Mouse (Mus musculus): Measurements from ENCODE around the gene Synj2. TPM values are rescaled to one million over a fixed set of nuclear protein-coding genes. Genes with fewer than 3 reads are reported as not detected.

Synj2 gene
- total RNA-seq (2015) (7.5 and 8.3 TPM in 2 replicates), total RNA-seq (2017) (9.8 and 11.0 TPM in 2 replicates)

DNA sequence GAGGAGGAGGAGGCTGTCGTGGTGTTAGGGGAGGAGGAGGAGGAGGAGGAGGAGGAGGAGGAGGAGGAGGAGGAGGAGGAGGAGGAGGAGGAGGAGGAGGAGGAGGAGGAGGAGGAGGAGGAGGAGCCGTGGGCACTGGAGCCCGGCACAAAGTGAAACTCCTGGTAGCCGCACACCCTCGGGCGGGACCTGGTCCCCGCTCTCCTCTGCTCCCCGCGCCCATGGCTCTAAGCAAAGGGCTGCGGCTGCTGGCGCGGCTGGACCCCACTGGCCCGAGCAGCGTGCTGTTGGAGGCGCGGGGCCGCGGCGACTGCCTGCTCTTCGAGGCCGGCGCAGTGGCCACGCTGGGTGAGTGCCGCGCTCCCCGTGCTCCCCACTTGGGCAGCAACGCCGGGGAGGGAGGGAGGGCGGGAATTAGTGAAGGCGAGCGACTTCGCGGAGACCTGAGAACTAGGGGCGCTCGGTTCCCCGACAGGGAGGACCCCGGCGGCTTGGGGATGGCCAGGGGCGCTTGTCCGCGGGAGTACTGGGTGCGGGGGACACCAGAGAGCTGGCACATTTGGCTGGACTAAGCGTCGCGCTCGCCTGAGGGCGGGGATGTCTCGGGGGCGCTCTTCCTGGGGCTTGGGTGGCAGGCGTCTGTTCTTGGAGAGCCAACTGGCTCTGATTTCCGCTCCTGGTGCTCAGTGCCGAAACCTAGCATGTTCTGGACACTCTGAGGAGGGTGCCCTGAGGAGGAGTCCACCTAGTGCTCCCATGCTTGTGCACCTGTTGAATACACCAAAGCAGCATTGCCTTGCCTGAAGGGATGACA lies at the start of gene Synj2:
Synj2 (plus strand) TSS at position 51 of the 814 bp plus-strand sequence.
- ATAC-seq (replicated peaks; ENCODE audit: poor library complexity): peak; percentile 16

DNA sequence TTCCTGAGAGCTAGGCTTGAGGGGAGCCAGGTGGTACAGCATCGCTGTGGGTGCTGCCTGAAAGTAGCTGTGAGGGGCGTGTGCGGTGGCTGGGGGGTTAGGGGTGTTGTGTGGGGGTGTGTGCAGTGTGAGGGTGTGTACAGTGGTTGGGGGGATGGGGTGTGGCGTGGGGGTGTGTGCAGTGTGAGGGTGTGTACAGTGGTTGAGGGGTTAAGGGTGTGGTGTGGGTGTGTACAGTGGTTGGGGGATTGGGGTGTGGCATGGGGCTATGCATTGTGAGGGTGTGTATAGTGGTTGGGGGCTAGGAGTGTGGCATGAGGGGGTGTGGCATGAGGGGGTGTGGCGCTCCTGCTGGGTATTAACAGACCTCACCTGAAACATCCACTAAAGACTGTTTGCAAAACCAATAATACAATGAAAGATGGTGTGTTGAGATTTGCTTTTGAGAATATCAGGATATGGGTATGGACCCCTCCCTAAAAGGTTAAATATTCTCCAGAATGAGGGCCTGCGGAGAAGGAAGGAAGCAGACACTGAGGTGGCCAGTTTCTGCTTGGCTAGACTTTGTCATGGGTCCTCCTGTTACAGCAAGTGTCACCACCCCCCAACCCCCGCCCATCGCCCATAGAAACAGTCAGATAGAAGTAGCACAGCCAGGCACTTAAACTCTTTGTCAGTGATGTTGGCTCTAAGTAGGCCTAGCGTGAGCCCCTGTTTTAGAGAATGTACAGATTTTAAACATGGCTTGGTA lies 49.0 kb upstream of the Synj2 start:
- ATAC-seq (replicated peaks; ENCODE audit: poor library complexity): no peak

DNA sequence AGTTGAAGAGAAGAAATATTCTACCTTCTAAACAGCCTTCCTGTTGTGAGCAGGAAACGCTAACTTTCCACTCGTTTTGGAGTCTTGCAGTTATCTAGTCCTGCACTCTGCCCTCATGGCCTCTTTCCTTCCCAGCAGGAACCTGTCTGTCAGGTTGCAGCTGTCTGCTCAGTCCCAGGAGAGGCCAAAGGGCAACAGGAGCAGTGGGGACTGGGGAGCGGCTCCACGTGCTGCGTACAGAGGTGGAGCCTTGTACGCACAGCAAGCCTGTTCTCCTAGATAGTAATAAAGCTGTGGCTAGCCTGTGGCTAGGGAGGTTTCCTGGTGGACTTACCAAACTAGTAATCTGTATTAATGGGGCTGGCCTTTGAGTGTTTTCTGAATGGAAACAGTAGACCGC lies 48.0 kb upstream of the Synj2 start:
- ATAC-seq (replicated peaks; ENCODE audit: poor library complexity): peak; percentile 82

DNA sequence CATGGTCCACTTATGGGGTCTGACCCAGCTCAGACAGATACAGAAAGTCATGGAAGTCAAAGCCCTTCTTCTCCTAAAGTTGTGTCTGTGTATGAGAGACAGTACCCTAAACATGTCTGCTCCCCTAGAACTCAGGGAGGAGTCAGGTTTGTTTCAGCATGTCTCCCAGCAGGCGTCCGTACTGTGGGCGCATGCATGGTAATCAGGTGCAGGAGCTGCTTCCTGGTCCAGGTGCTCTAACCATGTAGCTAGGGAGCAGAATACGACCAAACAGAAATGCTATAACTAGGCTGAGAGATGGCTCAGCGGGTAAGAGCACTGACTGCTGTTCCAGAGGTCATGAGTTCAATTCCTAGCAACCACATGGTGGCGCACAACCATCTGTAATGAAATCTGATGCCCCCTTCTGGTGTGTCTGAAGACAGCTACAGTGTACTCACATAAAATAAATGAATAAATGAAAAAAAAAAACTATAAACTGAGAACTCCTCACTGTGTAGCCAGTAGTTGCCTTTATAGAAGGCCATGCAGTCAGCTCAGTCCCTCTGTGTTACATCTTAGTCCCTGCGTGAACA lies 47.4 kb upstream of the Synj2 start:
- peak; percentile 5; the same call in 1 of the 2 replicates for ATAC-seq (replicated peaks; ENCODE audit: poor library complexity)

DNA sequence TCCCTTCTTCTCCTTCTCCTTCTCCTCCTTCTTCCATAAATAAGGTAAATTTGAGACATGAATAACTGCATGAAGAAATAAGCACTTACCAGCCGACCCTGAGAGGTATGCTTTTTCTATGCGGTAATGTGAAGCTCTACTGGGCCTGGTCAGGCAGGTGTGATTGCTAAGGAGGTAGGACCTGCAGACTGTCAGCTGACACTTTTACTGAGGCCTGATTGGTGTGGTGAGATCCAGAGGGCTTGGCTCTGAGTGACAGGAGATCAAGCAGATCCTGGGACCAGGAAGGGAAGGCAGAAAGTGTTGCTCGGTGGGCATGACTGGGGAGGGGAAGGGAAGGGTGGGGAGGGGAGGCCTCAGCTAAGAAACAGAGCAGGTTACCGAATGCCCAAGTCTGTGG lies 45.0 kb upstream of the Synj2 start:
- no peak for ATAC-seq (replicated peaks; ENCODE audit: poor library complexity)

DNA sequence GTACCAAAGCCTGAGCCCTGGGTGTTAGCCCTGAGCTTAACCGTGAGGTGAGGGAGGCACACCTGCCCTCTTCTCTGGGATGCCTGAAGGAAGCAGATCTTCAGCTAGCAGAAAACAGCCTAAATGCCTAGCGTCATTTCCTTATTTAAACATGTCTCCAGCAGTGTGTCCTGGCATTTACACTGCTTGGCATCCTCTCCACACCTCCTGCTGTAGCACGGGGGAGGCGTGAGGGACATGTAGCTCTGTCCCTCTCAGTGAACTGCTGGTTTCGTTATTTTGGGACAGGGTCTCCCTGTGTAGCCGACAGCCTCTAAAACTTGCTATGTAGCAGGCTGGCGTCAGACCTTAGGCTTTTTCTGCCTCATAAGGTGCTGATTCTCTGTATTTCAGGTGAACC lies 44.5 kb upstream of the Synj2 start:
- ATAC-seq (replicated peaks; ENCODE audit: poor library complexity): no peak

DNA sequence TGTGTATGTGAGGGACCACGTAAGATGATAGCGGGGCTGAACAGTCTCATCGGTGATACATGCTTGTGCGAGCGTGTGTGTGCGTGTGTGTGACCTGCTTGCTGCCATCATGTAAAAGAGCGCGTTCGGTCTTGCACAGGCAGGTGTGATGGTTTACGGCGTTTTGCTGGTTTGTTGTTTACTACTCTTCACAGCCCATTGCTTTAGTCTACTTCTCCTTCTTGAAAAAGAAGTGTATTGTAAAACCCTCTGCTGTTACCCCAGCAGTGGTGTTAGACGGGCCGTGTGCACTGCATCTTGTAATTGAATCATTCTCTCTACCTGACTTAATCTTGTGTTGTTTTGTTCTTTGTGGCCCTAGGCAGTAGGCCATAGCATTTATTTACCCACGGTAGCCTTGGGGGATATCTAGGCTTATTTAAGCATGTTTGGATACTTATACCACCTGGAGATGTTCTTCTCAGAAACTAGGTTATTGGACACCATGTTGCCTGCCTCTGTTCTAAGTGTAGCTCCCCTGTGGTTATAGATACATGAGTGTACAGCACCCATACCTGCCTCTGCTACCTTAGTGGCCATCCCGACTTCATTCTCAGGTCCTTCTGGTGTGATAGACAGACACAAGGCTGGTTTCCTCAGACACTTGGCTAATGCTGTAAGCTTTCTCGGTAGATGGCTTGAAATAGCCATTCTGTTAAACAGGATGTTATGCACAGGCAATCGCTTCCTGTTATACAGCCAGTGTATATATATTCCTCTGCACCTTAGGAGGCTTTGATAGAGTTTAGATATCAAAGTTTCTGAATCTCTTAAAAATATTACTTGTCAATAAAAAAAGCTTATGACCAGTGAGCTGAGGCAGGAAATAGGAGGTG lies 43.5 kb upstream of the Synj2 start:
- no peak for ATAC-seq (replicated peaks; ENCODE audit: poor library complexity)

DNA sequence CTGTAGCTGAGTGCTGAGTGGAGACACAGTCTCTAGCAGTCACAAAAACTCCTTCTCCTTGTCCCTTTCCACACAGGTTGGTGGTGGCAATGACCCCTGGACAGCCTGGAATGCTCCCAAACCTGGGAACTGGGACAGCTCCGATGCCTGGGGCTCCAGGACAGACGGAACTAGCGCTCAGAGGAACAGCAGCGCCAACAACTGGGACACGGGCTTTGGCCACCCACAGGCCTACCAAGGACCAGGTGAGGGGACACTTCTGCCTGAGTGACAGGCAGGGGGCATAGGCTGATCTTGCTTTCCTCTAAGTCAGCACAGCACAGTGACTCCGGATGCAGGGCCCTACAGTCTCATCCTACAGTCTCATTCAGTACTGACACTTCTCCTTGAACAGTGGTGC lies 41.8 kb upstream of the Synj2 start:
- ATAC-seq (replicated peaks; ENCODE audit: poor library complexity): no peak

DNA sequence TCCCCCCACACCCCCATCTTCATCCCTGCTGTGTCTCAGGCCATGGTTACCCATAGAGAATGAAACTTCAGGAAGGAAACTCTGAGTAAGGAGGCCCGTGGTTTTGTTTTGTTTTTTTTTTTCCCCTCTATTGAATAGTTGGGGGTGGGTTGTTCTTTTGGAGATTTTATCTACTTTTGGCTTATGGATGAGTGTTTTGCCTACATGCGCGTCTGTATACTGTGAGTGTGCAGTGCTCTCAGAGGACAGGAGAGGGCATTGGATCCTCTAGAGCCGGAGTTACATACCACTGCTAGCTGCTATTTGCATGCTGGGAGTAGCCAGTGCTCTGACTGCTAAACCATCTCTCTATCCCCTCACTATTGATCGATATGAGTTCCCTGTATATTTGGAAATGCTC lies 39.7 kb upstream of the Synj2 start:
- no peak for ATAC-seq (replicated peaks; ENCODE audit: poor library complexity)

DNA sequence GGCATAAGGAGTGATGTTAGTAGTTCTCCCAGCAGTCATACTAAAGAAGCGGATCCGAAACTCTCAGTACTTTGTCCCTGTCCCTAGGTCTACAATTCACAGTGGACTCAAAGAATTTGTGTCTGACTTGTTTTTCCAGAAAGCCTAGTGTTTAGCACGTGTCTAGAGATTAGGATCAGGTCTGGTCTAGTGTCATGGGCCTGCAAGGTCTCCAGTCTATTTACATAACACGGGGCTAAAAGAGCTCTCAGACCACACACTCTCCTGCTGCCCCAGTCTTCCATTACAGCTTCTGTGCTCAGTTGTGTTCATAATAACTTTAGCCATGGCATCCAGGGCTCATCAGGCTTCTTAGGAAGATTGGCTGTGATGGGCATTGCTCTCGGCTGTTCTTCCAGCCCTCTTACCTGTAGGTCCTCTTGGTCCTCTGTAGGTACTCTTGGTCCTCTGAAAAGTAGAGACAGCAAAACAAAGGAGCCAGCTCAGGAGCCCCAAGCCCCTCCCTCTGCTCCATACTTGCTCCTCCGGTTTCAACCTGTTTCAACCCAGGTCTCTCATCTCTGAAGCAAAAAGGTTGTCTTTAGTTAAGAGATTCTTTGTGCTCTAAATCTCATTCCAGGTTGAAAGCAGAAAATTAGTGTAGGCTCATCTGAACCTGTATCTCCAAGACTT lies 37.3 kb upstream of the Synj2 start:
- no peak for ATAC-seq (replicated peaks; ENCODE audit: poor library complexity)

DNA sequence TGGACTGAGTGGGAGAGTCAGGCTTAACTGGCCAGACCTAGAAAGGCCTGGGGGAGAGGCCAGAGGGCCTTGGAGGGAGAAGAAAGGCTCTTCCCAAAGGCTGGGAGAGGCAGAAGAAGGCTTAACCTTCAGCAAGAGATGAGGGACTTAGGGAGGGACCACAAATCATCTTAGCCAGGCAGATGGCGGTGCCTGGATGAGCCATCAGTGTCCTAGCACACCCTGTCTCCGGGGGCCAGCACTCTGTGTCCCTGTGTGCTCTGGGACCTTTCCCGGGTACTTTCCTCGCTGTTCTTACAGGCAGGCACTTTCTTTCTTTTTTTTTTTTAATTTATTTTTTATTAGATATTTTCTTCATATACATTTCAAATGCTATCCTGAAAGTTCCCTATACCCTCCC lies 31.4 kb upstream of the Synj2 start:
- ATAC-seq (replicated peaks; ENCODE audit: poor library complexity): no peak

DNA sequence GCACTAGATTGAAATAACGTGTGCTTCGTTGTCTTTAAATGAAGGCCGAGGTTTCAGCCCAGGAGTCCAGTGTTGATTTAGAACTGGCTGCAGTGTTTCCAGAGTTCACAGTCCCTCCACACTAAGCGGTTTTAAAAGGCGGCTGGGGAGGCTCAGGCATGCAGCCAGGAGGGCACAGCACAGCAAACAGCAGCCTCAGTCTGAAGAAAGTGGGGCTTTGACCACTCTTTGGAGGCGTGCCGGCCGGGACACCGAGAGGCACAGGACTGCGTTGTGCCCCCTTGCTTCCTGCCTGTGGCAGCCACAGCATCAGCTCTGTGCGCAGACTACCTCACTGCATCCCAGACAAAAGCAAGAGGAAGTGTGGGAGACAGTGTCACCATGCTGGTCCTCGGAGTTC lies 29.5 kb upstream of the Synj2 start:
- ATAC-seq (replicated peaks; ENCODE audit: poor library complexity): no peak

DNA sequence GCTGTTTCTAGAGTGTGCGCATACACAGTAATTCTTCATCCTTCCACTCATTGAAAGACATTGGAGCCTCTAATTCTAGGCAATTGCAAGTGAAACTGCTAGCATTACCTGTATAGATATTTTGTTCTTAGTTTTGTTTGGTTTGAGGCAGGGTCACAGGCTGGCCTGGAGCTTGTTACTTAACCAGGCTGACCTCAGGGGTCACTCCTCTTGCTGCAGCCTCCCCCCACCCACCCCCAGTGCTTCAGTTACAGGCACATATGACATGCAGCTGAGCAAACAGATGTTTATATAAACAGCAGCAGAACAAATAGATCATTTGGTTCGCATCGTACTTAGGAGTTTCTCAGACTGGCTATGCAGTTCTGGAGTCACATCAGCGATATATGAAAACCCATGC lies 28.3 kb upstream of the Synj2 start:
- no peak for ATAC-seq (replicated peaks; ENCODE audit: poor library complexity)

DNA sequence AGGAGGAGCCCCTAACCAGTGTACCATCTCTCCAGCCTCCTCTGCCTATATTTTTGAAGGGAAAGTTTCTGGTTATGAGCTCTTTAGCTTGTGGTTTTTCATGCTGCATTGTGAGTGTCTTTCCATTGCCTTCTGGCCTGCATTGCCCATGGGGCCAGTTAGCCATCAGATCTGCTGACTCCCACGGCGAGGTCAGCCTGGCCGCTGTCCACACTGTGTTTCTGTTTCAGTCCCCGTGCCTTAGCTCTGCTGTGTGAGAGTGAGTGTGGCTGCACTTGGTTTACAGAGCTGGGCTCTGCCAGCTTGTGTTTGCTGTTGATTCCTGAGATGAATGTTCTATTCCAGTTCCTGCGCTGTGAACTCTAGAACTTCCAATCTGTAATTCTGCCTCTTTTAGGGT lies 26.9 kb upstream of the Synj2 start:
- no peak for ATAC-seq (replicated peaks; ENCODE audit: poor library complexity)

DNA sequence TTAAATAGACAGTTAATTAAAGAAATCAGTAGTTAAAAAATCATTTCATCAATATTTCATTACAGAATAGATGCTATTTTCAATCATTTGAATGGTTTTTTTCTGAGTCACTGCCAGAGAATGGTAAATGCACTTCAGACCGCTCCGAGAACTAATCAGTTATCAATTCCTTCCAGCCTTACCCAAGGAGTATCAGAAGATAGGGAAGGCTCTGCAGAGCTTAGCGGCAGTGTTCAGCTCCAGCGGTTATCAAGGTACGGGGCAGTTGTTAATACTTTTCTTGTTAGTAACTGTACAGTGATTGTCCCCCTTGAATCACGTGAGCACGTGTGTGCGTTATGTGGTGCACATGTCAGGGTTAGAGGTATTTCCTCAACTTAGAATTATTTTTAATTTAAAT lies 19.1 kb upstream of the Synj2 start:
- ATAC-seq (replicated peaks; ENCODE audit: poor library complexity): no peak

DNA sequence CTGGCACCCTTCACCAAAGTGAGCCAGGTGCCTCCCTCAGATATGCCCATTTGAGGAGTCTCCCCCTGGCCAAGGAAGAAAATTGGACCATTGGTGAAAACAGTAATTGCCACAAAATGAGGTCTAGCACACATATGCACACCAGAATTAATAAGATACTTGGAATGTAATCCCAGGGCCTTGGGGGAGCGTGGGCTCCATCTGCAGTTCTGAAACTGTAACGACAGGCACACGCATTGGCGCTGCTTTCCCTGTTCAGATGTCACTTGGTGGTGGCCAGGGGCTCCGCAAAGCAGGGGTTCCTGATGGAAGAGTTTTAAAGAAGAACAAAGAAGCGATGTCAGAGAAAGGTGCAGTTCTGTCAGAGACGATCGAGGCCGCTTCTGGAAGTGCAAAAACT lies 17.8 kb upstream of the Synj2 start:
- peak; percentile 73 for ATAC-seq (replicated peaks; ENCODE audit: poor library complexity)

DNA sequence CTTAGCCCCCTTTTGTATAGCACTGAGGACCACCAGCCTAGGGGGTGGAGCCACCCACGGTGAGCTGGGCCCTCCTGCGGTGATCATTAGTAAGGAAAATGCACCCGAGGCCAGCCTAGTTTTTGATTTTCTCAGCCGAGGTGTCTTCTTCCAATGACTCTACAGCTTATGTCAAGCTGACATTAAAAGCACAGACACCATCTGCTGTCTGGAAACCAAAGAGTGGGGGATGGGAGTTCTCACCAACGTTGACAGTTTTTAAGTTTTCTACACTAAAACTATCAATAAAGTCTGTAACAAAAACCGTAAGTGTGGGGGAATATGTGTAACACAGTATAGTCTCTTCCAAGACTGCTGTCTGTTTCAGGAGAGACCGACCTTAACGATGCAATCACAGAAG lies 16.8 kb upstream of the Synj2 start:
- ATAC-seq (replicated peaks; ENCODE audit: poor library complexity): no peak

DNA sequence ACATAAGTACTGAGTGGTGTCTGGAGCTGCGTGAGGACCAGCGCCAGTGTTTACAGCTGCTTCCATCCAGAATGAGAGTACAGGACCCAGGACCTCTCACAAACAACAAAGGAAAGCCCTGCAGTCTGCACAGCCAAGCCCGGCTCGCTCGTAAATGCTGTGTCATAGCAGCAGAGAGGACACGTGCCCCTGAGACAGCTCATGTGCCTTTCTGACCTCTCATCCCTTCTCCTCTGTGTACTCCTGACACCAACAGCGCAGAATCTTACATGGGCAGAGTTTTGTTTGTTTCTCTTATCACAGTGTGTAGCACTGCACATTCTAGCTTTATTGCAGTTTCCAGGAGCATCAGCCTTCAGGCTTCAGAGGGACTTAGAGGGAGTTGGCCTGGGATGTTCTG lies 14.4 kb upstream of the Synj2 start:
- peak; percentile 63 for ATAC-seq (replicated peaks; ENCODE audit: poor library complexity)

DNA sequence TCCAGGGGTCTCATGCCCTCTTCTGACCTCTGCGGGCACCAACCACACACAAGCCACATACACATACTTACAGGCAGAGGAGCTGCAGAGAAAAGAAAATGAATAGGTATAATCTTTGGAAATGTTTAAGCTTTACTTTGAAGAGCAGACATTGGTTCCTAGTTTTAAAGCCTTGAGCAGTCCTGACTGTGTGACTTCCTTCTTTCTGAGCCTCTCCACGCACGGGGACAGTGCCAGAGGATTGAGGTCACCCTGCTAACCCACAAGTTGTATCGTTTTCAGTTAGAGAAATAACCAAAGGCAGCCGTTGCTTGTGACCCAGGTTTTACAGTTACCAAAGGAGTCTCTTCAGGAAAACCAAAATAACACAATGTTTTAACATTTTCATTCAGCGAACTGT lies 12.0 kb upstream of the Synj2 start:
- peak; percentile 84 for ATAC-seq (replicated peaks; ENCODE audit: poor library complexity)

DNA sequence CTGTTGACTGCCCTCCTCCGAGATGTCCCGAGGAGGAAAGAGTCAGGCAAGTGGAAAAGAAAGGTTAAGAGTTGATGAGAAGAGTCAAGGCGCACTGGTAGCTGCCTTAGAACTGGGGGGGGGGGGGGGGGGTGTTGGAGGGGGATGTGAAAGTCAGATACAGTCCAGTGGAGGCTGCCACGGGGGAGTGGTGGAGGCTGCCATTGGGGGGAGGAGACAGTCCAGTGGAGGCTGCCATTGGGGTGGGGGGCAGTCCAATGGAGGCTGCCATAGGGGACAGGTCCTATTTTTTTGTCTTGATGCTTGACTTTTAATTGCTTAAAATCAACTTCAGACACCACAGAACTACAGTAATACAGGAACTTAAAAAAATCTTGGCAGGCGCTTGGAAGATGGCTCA lies 8.9 kb upstream of the Synj2 start:
- ATAC-seq (replicated peaks; ENCODE audit: poor library complexity): no peak

All from megakaryocyte progenitor cell, adult 5-6 weeks (primary cell).